Mouse (Mus musculus) c-Kit-positive CD71-negative TER-119-negative erythroid progenitor cells, embryonic 14.5 days (primary cell): ENCODE measurements around the gene Gmds.

Source experiments
- DNase-seq: peaks from one replicate; pipeline ENCODE4 v3.0.0-alpha.2; 2013; ENCODE audit warnings: low read depth

Gmds gene

GRCm38 (mm10) chr13:31782063-31782462 is 556.5 kb downstream of the Gmds start:
- no peak for DNase-seq

DNA sequence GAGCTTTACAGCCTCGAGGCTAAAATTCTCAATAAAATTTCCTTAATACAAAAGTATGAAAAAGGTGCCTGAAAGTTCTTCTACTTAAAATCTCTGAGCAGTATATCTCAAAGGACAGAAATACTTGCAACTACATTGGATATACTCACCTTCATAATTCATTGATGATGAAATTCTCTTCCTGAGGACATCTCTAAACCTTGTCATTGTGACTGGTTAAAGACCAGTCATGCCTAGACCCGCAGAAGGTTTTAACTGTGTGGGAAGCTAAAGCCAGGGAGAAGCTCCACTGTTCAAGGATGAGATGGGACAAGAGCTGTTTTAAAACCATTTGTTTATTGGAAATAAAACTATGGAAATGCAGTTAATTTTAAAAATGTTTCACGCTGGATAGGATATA is 558.2 kb downstream of the Gmds start:
- DNase-seq: no peak

DNA sequence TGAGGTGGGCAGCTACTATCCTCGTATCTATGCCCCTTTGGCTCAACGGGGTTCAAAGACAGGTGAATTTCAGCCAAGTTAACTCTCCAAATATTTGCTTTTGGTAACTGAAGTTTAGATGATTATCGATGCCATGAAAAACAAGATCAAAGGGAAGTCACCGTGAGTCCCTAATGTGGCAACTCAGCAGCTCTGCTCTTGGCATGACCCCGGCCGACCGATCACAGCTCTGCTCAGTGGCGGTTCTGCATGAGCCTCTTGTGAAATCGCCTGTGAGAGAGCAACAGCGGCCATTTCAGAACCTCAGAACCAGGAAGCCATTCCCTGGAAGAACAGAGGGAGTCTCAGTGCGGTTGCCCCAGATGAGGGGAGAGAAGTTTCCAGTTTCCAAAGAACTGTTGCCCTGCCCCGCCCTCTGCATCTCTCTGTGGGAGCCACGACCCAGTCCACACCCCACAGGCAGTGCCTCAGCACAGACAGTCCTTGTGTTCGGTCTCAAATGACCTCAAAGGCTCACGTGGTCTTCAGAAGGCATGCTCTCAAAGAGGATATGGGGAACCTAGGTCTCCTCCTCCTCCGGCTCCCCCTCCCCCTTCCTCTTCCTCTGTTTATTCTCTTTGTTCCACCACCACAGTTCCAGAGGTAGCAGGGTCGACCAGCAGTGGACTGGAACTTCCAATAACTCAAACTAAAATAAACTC is 559.1 kb downstream of the Gmds start:
- no peak for DNase-seq

DNA sequence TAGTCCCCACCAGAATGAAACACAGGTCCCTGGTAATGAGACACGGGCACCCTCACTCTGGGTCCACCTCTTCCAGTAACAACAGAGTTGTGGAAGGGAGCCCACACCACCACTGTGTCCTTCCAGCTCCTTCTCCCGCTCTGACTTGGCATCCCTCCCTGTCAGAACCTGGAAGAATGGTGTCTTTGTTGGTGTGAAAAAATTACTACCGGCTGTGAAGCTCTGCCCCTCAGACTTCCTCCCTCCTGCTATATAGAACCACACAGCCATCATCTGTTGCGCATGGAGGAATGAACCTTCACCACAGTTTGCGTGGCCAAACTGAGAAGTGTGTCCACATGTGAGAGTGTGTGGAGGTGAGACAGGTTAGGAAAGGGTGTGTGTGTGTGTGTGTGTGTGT is 562.8 kb downstream of the Gmds start:
- no peak for DNase-seq

DNA sequence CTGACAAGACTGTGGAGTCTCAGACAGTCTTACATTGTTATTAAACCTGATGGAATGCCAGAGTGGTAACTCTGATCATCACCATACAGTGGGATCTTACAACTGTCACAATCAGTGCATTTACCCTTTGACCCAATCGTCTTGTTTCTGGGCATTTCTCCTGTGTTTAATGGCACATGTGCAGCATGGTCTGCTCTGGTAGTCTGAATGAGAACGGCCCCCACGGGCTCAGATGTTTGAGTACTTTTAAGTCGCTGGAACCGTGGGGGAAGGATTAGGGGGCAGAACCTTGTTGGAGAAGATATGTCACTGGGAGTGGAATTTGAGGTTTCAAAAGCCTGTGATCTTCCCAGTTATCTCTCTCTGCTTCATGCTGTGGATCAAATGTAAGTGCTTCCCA is 565.7 kb downstream of the Gmds start:
- no peak for DNase-seq
